Mouse (Mus musculus): ENCODE measurements around the gene Rspo1.

Gene Rspo1

DNA sequence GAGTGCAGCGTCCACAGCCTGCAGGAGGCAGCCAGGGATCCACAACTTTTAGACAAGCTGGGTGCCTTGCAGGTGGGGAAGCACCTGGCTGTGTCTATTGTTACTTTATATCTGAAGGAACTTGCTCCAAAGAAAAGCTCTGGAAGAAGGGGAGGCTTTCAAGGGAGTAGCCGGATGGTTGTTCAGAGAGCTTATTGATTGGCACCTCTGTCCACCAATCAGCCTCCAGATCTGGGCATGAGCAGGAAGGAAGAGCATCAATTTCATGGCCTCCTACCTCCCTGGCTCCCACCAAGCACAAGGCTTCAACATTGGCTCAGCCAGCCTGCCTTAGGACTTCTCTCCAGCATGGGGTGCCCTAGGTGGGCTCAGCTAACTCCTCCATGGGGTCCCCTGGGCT lies 12.9 kb upstream of the Rspo1 start:
- no peak for DNase-seq (ENCODE audit: low read depth)

DNA sequence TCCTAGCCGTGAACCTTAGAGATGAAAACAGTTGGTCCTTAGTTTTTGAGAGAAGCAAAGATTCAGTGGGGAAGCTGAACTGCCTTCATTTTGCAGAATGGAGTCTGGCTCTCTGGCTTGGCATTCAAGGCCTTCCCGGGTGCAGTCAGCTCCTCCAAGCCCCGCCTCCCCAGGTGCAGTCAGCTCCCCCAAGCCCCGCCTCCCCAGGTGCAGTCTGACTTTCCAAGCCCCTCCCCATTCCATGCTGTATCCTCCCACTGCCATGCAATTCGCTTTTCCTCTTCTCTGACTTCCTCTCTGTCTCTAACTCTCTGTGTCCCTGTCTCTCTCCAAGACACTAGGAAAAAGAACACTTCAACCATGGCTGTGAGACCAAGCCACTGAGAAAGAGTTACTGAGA lies 8.0 kb upstream of the Rspo1 start:
- DNase-seq (ENCODE audit: low read depth), result no peak

DNA sequence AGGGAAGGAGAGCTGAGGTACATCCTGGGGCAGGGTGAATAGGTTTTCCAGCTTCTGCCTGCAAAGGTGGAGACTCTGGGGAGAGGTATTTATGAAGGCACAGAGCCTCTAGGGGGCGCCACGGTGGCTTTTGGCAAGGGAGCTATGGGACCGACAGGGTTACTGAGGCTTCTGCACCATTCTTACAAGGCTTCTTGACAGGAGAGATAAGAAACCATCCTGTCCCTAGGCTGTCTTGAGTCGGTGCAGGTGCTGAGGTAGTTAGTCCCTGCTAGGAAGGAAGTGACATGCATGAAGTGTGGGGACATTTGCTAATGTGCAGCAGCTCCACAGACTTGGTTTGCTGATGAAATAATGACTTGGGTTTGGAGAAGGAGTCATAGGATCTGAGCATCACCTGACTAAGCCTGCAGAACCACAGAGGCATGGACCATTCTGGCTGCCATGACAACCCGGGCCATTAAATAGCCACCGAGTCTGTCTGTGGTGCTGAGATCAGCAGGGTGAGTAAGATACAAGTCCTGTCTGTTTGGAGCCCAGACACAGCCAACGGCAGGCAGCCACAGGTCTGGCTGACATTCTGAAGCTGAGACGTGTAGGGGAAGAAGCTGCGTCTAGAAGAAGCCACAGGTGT lies 2.2 kb upstream of the Rspo1 start:
- peak; percentile 20 for DNase-seq (ENCODE audit: low read depth)

DNA sequence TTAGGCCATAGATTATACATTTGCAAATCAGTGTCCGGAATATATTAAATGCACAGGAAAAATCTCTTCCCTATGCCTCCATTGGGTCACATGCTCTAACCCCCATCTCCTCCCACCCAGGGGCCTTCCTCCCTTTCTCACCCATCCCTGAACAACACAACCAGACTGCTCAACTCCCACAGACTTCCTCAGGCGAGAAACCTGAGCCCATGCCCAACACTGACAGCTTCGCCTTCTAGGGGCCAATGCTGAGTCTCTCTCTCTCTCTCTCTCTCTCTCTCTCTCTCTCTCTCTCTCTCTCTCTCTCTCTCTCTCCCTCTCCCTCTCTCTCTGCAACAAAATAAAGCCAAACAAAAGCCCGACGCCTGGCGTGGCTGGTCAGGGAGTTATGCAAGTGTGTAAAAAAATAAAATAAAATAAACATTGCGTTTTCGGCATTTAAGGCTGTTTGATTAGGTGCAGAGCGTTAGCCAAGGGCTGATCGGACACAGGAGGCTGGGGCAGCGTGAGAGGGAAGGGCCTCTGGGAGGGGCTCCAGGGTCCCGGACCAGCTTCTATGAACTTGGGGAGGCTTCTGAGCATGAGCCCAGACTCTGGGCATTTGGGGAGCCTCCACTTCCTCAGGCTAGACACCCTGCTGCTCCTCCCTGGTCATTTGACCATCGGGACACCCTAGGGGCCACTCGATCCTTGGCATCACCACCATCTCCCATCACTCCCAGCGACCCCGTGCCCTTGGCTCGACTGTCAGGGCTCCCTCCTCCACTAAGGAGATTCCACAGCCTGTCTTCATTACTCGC lies 1.2 kb upstream of the Rspo1 start:
- no peak for DNase-seq (ENCODE audit: low read depth)

DNA sequence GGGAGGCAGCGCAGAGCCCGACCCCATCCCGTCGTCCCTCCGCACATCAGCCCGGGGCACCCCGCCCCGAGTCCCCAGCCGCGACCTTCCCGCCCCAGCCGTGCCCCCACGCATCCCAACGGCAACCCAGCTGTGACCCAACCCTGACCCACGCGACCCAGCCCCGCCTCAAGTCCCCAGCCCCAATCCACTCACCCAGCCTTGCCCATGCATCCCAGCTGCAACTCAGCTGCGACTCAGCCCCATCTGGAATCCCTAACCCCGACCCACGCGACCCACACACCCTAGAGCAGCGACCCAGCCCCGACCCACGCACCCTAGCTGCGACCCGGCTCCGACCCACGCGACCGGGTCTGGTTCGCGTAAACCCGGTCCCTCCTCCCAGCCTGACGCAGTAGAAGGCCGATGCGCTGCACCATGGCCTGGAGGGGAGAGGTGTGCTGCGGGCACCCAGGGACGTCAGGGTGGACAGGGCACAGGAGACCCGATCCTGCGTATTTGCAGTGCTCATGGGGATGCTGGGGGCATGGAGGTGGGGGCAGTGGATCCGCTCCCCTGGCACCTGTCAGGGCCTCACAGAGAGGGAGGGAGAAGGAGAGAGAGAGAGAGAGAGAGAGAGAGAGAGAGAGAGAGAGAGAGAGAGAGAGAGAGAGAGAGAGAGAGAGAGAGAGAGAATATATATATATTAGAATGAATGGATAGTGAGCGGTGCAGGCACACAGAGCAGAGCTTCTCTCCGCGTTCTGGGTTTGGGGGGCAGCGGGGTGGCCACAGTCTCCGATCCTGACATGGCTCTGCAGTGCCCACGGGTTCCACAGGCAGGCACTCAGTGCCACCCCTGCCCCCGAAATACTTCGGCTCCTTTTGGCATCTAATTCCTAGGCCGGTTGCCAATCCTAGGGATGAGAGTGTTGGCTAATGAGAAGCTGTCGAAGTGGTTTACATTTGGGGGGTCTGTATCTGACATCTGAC lies 795 bp downstream of the Rspo1 start:
- DNase-seq (ENCODE audit: low read depth), result no peak

DNA sequence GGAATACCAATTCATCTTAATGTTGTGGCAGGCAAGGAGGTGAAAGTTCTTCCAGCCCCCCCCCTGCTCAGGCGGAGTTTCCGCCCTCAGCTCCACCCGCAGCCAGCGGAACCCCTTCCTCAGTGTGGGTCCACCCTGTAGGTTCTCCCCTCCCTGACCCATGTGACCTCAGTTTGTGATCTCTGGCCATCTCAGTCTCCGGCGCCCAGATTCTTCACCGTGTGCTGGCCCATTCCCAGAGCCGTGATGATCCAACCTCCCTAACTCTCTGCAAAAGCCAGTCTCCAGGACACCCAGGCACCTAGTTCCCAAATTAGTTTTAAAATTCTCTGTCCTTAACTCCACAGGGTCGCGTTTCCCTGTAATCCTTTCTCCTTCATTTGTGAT lies 1.5 kb downstream of the Rspo1 start:
- no peak for DNase-seq (ENCODE audit: low read depth)

DNA sequence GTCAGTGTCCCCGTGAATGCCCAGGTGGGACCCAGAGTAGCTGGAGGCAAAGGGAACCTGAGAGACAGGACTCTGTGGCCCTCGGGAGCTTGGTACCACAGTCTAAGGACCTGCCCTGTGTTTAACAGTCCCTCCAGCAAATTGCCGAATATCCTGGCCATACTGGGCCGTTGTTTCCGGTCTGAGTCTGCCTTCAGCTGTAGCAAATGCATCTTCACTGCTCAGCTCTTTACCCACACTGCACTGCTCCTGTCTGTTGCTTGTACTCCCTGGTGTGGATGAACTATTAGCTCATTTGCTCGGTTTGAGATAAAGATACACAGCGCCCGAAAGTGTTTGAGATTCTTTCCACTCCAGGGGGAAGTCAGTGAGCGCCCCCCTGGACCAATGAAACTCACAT lies 2.2 kb downstream of the Rspo1 start:
- DNase-seq (ENCODE audit: low read depth), result no peak

DNA sequence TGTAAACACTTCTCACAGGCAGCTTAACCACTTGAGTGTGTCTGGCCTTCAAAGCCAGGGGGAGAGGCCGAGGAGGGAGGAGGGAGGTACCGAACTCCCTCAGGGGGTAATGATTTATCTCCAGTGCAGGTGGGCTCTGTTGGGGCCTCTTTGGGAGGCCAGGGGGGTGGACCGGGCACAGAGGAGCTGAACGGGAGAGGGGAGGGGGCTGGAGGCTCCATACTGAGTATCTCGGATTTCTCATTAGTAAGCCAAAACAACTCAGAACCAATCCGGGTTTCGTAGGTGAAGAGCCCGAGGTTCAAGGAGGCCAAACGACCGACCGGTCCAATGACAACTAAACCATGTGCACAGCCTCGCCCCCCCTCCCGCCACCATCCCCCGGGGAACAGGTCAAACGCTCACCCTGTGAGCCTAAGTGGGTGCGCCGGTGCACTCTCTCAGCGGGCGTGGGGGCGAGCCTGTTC lies 3.6 kb downstream of the Rspo1 start:
- no peak for DNase-seq (ENCODE audit: low read depth)

DNA sequence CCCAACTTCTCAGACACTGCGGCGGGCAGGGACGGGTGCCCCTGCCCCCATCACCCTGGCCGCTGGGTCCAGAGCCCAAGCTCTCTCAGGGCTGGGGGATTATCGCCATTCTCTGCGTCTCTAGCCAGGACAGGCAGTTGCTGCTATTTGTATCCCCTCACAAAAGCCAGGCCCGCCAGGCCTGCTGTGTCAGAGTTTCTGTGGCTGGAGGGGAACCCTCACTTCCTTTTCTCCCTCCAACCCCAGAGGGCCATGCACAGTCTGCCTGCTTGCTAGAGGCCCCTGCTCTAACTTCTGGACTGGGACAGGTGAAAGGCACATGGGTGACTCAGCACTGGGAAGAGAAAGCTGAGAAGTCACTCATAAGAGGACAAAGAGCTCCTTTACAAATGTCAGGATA lies 4.1 kb downstream of the Rspo1 start:
- DNase-seq (ENCODE audit: low read depth), result no peak

DNA sequence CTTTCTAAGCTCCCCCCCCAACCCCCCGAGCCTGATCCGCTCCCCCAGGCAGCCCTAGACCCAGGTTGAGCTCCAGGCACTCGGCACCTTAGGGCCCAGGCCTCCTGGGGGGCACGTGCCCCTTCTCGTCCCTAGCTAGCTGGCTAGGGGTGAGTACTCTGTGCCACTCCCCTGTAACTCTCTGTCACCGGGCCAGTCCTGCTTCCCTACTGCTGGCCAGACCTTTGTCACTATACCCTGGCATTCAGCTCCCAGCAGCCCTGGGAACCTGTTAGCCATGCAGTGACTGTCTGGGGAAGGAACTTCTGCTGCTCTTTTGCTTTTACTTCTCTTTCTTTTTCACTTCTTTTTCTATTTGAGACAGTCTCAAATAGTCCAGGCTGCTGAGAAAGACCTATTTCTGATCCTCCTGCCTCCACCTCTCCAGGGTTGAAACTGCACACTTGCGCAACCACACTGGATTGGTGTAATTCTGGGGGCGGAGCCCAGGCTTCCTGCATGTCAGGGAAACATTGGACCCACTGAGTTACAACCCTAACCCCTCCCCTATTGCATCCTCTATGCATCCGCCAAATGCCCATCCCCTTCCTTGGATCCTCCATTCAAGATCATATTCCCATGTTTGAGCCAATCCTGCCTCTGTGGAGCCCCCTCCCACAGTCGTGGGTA lies 11.4 kb downstream of the Rspo1 start:
- DNase-seq (ENCODE audit: low read depth), result no peak

DNA sequence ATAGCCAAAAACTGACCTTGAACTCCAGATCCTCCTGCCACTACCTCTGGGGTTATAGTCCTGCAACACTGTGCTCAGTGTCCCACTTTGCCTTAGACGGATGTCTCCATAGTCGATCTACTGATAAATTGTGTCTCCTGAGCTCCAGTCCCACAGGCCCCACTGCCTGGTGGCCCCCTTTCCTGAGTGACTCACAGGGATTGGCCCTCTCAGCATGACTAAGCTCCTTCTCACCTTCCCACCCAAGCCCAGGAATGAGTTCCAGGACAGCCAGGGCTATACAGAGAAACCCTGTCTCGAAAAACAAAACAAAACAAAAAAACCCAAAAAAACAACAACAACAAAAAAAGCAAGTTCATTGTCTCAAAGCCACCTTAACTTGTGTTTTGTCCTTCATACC lies 13.3 kb downstream of the Rspo1 start:
- DNase-seq (ENCODE audit: low read depth), result no peak

DNA sequence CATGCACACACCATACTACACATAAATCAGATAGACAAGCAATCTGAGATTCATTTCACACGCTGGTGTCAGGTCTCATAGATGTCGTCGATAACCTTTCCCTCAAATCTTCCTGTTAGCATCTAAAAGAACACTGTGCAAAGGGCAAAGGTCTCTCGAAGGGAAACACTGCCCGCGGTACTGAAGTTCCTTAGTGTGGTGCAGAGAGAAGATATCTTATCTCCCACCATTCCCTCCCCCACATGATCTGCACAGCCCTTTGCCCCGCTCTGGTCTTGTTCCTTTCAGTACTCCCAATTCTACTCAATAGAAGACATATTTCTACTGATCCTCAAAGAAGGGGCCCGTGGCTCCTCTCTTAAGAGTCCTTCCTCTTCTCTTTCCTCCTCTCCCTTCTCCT lies 16.7 kb downstream of the Rspo1 start:
- DNase-seq (ENCODE audit: low read depth), result no peak

DNA sequence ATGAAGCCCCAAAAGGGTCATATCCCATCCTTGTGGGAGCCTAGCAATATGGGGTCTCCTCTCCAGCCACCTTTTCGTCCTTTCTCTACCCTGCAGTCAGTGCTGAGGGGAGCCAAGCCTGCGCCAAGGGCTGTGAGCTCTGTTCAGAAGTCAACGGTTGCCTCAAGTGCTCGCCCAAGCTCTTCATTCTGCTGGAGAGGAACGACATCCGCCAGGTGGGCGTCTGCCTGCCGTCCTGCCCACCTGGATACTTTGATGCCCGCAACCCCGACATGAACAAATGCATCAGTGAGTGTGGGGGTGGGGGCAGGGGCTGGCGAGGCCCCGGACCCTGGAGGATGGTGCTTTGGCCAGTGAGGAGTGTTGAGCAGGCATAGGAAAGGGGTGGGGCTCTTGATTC lies 18.7 kb downstream of the Rspo1 start:
- DNase-seq (ENCODE audit: low read depth), result no peak

DNA sequence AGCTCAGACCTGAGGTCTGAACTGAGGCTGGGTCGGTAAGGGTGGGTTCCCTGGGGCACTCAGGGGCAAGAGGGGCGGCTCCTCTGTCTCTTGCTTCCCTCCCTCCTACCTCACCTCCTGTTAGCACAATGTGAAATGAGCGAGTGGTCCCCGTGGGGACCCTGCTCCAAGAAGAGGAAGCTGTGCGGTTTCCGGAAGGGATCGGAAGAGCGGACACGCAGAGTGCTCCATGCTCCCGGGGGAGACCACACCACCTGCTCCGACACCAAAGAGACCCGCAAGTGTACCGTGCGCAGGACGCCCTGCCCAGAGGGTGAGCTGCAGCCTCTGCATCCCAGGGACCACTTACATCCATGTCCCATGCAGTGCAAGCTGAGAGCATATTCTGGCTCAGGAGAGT lies 21.2 kb downstream of the Rspo1 start:
- no peak for DNase-seq (ENCODE audit: low read depth)

DNA sequence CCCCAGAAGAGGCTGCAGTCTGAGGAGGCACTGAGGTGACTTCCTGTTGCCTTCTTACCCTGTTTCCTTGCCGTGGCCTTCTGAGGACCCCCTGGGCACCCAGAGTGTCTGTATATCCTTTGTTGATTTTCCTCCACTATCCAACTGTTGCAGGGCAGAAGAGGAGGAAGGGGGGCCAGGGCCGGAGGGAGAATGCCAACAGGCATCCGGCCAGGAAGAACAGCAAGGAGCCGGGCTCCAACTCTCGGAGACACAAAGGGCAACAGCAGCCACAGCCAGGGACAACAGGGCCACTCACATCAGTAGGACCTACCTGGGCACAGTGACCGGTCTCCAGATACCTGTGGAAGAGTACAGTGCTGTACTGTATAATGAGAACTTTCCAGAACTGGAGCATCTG lies 22.0 kb downstream of the Rspo1 start:
- no peak for DNase-seq (ENCODE audit: low read depth)

DNA sequence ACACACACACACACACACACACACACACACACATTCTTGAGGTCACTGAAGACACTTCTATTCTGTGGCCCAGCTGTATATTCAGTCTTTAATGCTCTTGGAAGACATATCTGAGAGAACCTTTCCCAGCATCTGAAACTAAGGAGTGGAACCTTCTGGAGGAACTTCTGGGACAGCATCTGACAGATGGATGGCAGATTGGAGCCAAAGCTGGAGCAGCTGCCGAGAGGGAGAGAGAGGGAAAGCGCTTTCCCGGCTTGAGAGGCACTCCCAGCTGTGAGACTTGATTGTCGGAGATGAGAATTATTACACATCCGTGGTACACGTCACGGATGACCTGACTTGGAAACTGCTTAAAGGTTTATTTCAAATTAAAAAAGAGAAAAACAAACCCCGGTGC lies 22.5 kb downstream of the Rspo1 start:
- no peak for DNase-seq (ENCODE audit: low read depth)

DNA sequence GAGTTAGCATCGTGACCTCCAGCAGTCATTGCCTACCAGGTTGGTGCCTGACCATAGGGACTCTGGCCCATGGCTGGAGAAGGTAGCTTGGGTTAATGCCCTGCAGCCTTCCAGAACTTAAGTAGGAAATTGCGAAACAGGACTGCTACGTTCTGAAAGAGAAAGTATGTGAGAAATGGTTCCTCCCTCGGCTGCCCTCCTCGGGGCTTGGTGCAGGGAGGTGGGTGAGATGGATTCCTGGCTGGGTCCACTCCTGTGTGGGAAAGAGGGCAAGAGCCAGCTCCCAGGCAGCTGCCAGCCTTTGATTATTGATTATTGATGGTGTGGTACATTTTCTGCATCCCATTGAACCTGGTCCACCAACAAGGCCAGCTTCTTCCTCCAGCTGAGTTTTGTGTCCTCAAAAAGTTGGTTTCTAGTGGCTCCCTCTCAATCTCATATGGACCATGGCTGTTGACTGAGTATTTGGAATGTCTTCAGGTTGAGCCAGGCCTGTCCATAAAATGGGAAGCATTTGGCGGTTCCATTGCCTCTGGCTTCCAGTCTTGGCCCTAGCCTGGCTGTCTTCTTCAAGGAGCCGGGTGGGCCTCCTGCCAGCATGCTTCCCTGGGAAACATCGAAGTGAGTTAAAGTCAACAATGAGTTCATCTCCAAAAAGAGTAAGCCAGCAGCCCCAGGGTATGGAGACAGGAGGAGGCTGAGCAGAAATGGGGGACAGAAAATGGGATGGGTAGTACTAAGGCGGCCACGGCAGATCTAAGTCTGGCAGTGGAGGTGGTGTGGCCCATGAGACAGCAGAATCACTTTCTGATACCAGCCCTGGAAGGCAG lies 29.8 kb downstream of the Rspo1 start, which contains the start of gene Gnl2:
Gene Gnl2 (plus strand): TSS at position 780 of the 830 bp plus-strand sequence.
- no peak for DNase-seq (ENCODE audit: low read depth)

DNA sequence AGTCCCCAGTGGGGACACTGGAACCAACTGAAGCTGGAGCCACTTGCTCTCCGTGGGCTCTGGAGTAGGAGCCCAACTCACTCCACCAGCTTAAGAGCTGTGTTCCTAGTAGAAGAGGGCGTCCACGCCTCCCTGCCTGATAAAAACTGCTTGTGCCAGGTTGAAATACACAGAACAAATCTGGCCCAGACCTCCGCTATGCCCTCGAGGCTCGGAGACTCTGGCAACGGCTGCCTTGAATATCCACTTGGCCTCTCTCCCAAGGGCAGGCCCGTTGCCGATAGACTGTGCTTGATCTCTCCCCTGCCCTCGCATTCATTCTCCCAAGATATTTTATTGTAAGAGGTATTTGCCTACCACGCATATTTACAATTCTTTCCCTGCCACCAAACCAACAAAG lies 31.2 kb downstream of the Rspo1 start:
- no peak for DNase-seq (ENCODE audit: low read depth)

DNA sequence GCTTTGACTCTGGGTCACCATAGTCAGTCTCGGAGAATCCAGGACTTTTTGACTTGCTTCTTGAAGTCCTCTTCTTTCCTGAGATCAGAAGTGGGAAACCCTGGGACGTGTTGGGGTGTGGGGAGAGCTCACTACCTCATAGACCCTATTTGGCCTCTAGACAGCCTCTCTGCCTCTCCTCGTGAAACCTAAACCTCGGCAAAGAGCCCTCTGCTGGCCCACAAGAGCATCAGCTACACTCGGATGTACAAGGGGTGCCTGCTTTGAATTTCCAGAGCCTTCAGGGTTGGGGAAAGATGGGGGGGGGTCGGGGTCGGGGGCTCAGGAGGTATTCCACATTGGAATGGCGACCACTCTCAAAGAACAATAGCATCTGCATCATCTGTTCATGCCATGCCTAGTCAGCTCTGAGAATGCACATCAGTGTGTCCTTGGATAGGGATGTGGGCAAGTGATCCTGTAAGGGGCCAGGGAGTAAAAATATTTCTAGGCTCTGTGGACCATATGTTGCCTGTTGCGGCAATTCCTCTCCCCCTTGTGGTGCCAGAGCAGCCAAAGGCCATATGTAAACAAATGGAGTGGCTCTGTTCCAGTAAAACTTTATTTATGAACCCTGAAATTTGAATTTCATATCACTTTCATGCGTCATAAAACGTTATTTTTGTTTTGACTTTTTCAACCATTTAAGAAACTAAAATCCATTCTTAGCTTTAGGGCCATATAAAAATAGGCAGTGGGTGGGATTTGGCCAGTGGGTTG lies 34.7 kb downstream of the Rspo1 start:
- no peak for DNase-seq (ENCODE audit: low read depth)

DNA sequence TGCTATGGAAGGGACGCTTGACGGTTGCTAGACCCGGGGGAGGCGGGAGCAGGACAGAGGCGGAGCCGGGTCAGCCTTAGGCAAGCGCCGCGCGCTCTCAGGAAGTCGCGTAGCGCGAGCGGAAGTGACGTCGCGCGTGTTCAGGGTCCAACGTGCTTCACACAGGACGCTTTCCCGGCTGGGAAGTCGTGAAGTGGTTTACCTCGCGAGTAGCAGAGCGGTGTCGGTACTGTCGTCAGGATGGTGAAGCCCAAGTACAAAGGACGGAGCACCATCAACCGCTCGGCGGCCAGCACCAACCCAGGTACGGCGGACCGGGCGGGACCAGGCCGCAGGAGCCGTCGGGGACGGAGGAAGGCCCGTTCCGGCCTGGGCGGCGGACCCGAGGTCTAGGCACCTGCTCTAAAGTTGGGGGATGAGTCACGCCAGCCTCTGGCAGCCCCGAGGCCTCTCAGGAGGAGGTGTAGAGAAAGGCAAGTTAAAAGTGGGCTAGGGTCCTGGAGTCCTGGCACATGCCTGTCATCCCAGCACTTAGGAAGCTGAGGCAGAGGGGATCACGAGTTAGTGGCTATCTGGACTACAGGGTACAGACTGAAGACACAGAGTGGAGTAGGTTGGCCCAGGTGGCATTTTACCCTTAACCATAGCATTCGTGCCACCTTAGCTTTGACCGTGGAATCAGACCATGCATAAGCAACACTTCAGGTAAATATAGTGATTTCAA lies 43.8 kb downstream of the Rspo1 start:
- DNase-seq (ENCODE audit: low read depth), result peak; percentile 92

Data from naive thymus-derived CD4-positive, alpha-beta T cell, adult 2 months (primary cell).